Mouse (Mus musculus): ENCODE results near the gene Gpr33.

- no peak for TF ChIP-seq CTCF (IDR thresholded peaks at IDR 0.05; ENCODE audit: borderline replicate concordance, insufficient read depth, low read length)
- no peak for TF ChIP-seq POLR2A (IDR thresholded peaks at IDR 0.05; ENCODE audit: low read depth, low read length)
Measured at GRCm38 (mm10) chr12:51998366-51998932, 29.4 kb downstream of the Gpr33 start.

All from embryonic fibroblast, embryonic 13.5 days (primary cell).